Mouse (Mus musculus) embryonic facial prominence, embryonic 12.5 days (tissue): ENCODE data around the gene Ucma. TPM values are rescaled to one million over a fixed set of nuclear protein-coding genes. Genes with fewer than 3 reads are reported as not detected.
"Not testable (repeated sequence)": the region's sequence is repeated elsewhere in the genome, so short reads cannot be mapped to it uniquely, and the experiment has no call there.

ENCODE experiments used
- ATAC-seq: fragments of 200-750 bp; cut with Nextera tagmentation; 2 replicates; pipeline ENCODE4 v1.8.0; 2017; ENCODE audit not compliant: insufficient number of reproducible peaks, insufficient read depth, low FRiP score, low TSS enrichment
- H3K27ac ChIP-seq: fragments of 300-500 bp; sonication (generic); 2 replicates; pipeline ENCODE4 v1.5.1; 2016; ENCODE audit warnings: mild to moderate bottlenecking
- H3K27me3 ChIP-seq: fragments of 300-500 bp; sonication (generic); 2 replicates; pipeline ENCODE4 v1.6.1; 2016; ENCODE audit warnings: mild to moderate bottlenecking, moderate library complexity
- H3K36me3 ChIP-seq: fragments of 300-500 bp; sonication (generic); 2 replicates; pipeline ENCODE4 v1.6.1; 2016; ENCODE audit warnings: mild to moderate bottlenecking
- H3K4me1 ChIP-seq: fragments of 300-500 bp; sonication (generic); 2 replicates; pipeline ENCODE4 v1.6.1; 2016
- H3K4me2 ChIP-seq: fragments of 300-500 bp; sonication (generic); replicated peaks from 2 replicates; pipeline ENCODE4 v1.6.1; 2016; ENCODE audit warnings: mild to moderate bottlenecking, moderate library complexity
- H3K4me3 ChIP-seq: fragments of 300-500 bp; sonication (generic); 2 replicates; pipeline ENCODE4 v1.5.1; 2016; ENCODE audit warnings: mild to moderate bottlenecking
- H3K9ac ChIP-seq: fragments of 300-500 bp; sonication (generic); 2 replicates; pipeline ENCODE4 v1.6.1; 2016; ENCODE audit warnings: mild to moderate bottlenecking, moderate library complexity
- H3K9me3 ChIP-seq: fragments of 300-500 bp; sonication (generic); 2 replicates; pipeline ENCODE4 v1.6.1; 2016; ENCODE audit warnings: mild to moderate bottlenecking, moderate library complexity
- WGBS: fragments of 180-500 bp; shearing (Covaris S2); methylation state at CpG from one replicate; pipeline ENCODE4 v1.1.7; 2016; 5-methylcytosine and 5-hydroxymethylcytosine counted together
- polyA plus RNA-seq: library from polyadenylated mRNA; unstranded; fragments of >200 nt; fragmentation: Nextera tagmentation; extraction: Ambion mirVana; gene quantifications from 2 replicates; pipeline ENCODE4 v1.2.1, GENCODE M21; 2016

Gene Ucma
- polyA plus RNA-seq = 0.56 TPM in 1 of 2 replicates, not detected in the other

DNA sequence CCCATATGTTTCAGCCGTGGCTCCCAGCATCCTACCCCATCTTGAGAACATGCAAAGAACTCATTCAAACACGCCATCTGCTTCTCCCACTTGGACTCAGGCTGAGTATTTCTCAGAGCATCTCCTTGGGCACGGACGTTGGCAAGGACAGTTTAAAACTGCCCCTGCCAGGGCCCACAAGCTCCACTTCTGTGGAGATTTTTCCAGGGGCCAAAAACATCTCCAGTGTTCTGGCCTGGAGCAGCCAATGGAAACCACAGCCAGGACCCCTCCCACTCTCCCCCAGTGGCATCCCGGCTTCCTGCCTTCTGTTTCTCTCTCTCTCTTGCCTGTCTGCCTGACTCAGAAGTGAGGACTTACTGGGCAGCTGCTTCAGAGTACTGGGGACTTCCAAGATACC lies at the start of gene Ucma:
TSS of gene Ucma (plus strand) at position 316 of the 400 bp plus-strand sequence.
- H3K27me3 ChIP-seq = no peaks in the 10 kb centered on the region
- no peaks in the 10 kb centered on the region for H3K9me3 ChIP-seq
- no peak within 1 kb of the TSS; the same call in 1 of the 2 replicates for H3K27ac ChIP-seq
- H3K9ac ChIP-seq = no peak within 1 kb of the TSS
- no peak within 1 kb of the TSS for H3K4me3 ChIP-seq
- WGBS = 69% methylated on average over 5 of the region's 5 CpGs
- H3K4me2 ChIP-seq = no peak within 1 kb of the TSS
- no peaks in the 10 kb centered on the region for H3K36me3 ChIP-seq
- peaks cover 14% of the 10 kb centered on the region for H3K4me1 ChIP-seq
- no peak for ATAC-seq

DNA sequence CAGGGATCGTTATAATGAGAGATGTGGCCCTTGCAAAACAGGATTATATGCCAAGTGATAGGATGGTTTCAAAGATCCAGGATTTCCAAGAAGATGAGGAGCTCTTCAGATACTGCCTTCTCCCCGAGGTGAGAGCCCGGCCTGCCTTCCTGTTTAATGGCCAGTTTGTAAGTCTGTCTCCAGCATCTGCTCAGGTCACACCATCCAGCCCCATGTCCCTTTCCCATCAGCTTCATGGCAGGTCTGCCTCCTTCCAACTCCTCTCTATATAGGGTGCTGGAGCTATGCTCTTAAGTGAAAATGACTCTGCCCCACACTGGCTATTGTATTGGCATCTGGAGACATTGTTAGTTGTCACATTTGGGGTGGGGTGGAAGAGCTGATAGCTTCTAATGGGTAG lies 48.5 kb upstream of the Ucma start:
- no peaks in the 10 kb centered on the region for H3K9me3 ChIP-seq
- H3K4me2 ChIP-seq = no peak overlapping the region
- H3K27ac ChIP-seq = no peak overlapping the region
- H3K36me3 ChIP-seq = peaks cover 19% of the 10 kb centered on the region
- no peak overlapping the region for H3K9ac ChIP-seq
- WGBS = 83% methylated on average over 3 of the region's 3 CpGs
- no peaks in the 10 kb centered on the region for H3K4me1 ChIP-seq
- H3K4me3 ChIP-seq = no peak overlapping the region
- H3K27me3 ChIP-seq = no peaks in the 10 kb centered on the region
- no peak for ATAC-seq

DNA sequence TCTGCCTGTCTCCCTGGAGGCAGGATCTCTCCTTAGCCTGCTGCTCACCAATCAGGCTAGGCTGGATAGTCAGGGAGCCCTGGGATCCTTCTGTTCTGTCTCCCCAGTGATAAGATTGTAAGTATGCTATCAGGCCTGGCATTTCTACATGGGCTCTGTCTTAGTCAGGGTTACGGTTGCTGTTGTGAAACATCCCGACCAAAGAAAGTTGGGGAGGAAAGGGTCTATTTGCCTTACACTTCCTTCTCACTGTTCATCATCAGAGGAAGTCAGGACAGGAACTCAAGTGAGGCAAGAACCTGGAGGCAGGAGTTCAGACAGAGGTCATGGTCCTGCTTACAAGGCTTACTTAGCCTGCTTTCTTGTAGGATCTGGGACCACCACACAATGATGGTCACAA lies 46.7 kb upstream of the Ucma start:
- 86% methylated on average over 2 of the region's 2 CpGs for WGBS
- Histone ChIP-seq H3K36me3 (peaks cover 21% of the 10 kb centered on the region), H3K4me1 (no peaks in the 10 kb centered on the region), H3K9me3 (no peaks in the 10 kb centered on the region), H3K4me3 (no peak overlapping the region), H3K9ac (no peak overlapping the region), H3K4me2 (no peak overlapping the region), H3K27ac (no peak overlapping the region), H3K27me3 (no peaks in the 10 kb centered on the region)
- no peak for ATAC-seq

GRCm38 (mm10) chr2:4934516-4934915 lies 41.4 kb upstream of the Ucma start:
- no peaks in the 10 kb centered on the region for H3K4me1 ChIP-seq
- no peaks in the 10 kb centered on the region for H3K27me3 ChIP-seq
- peaks cover 21% of the 10 kb centered on the region for H3K36me3 ChIP-seq
- WGBS = 90% methylated on average over 9 of the region's 9 CpGs
- no peaks in the 10 kb centered on the region for H3K9me3 ChIP-seq
- H3K4me2 ChIP-seq = no peak overlapping the region
- H3K27ac ChIP-seq = no peak overlapping the region
- H3K4me3 ChIP-seq = no peak overlapping the region
- H3K9ac ChIP-seq = no peak overlapping the region
- no peak for ATAC-seq

DNA sequence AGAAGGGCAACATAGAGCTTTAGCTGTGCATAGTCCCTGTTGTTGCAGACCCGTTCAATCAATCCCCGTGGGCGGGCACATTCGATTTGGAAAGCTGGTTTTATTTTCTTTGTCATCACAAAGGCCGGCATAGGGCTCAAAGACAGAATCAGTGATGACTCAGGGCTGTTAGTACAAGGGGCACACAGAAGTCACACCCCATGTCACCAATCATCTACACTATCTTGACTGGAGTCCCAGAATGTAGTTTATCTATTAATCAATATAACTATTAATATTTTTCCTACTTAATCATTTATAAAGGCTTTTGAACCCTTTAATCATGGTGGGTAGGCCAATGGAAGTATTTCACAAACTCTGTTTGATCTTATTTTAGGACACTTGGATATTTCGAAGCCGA lies 38.0 kb upstream of the Ucma start:
- 92% methylated on average over 7 of the region's 7 CpGs for WGBS

DNA sequence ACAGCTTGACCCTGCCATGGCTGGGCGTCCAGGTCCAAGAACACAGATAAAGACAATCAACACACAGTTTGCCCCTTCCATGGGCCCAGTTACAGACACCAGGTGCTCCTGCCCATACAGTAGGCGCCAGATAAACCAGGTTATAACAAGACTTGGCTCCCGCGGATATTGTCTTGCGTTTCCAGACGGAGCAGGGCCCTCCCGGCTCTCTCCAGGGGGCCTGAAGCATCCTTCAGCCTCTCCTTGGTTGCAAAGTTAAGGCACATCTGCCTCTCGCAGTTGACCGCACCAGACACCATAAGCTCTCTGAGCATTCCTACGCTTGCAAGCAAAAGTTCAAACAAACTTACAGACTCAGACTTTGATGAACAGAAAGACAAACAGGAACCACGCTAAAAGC lies 35.1 kb upstream of the Ucma start:
- no peaks in the 10 kb centered on the region for H3K27me3 ChIP-seq
- ATAC-seq = no peak

More for the DNA sequence above, 38.0 kb upstream of the Ucma start:
- Histone ChIP-seq H3K27ac (no peak overlapping the region), H3K4me1 (no peaks in the 10 kb centered on the region), H3K4me3 (no peak overlapping the region), H3K27me3 (no peaks in the 10 kb centered on the region), H3K36me3 (peaks cover 21% of the 10 kb centered on the region; the same call in 1 of the 2 replicates), H3K4me2 (no peak overlapping the region), H3K9me3 (no peaks in the 10 kb centered on the region), H3K9ac (no peak overlapping the region)
- no peak for ATAC-seq

DNA sequence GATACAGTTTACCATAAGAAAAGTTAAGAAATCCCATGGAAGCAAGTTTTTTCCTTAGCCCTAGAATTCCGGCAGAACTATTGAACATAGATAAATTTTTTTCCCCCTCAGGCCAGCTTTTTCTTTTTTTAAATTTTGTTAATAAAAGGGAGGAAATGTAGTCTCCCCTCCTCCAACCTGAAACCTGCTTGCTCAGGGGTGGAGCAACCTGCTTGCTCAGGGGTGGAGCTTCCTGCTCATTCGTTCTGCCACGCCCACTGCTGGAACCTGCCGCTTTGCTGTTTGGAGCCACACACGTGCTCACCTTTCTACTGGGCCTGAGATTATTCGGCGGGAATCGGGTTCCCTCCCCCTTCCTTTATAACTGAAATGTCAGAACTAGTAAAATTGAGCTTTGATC lies 26.2 kb upstream of the Ucma start:
- H3K27ac ChIP-seq, H3K36me3 ChIP-seq, H3K9ac ChIP-seq, H3K4me1 ChIP-seq, H3K4me3 ChIP-seq, ATAC-seq, H3K4me2 ChIP-seq, H3K27me3 ChIP-seq, H3K9me3 ChIP-seq: not testable (repeated sequence)
- 74% methylated on average over 8 of the region's 8 CpGs for WGBS

More for the DNA sequence above, 35.1 kb upstream of the Ucma start:
- H3K4me2 ChIP-seq = no peak overlapping the region
- H3K9ac ChIP-seq = no peak overlapping the region
- no peak overlapping the region for H3K4me3 ChIP-seq
- peaks cover 5% of the 10 kb centered on the region; the same call in 1 of the 2 replicates for H3K9me3 ChIP-seq
- no peaks in the 10 kb centered on the region for H3K4me1 ChIP-seq
- H3K36me3 ChIP-seq = peaks cover 19% of the 10 kb centered on the region; the same call in 1 of the 2 replicates
- no peak overlapping the region for H3K27ac ChIP-seq
- WGBS = 89% methylated on average over 11 of the region's 11 CpGs

DNA sequence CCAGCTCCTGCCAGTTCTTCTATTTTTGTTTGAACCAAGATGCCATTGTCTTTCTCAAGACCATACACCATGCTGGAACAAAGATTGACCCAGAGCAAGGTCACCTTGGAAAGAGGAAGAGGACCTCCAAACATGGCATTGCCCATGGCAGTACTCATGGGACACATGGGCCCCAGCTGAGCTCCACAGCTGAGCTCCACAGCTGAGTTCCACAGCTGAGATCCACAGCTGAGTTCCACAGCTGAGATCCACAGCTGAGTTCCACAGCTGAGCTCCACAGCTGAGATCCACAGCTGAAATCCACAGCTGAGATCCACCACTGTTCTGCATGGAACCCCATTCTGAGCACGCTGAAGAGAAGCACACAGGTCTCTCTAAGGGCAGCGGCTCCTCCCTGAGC lies 24.9 kb upstream of the Ucma start:
- Histone ChIP-seq H3K9me3 (peaks cover 9% of the 10 kb centered on the region), H3K36me3 (no peaks in the 10 kb centered on the region), H3K27ac (no peak overlapping the region), H3K9ac (no peak overlapping the region), H3K4me2 (no peak overlapping the region), H3K27me3 (no peaks in the 10 kb centered on the region), H3K4me1 (no peaks in the 10 kb centered on the region), H3K4me3 (no peak overlapping the region)
- ATAC-seq = no peak
- WGBS = 93% methylated on average over 2 of the region's 2 CpGs

- no peaks in the 10 kb centered on the region for H3K36me3 ChIP-seq
- 79% methylated on average over 6 of the region's 6 CpGs for WGBS
- no peak overlapping the region for H3K4me2 ChIP-seq
- peaks cover 9% of the 10 kb centered on the region for H3K9me3 ChIP-seq
- H3K27me3 ChIP-seq = no peaks in the 10 kb centered on the region
- no peak overlapping the region for H3K27ac ChIP-seq
- H3K4me3 ChIP-seq = no peak overlapping the region
- H3K4me1 ChIP-seq = no peaks in the 10 kb centered on the region
- H3K9ac ChIP-seq = no peak overlapping the region
- no peak for ATAC-seq
Measured at GRCm38 (mm10) chr2:4954216-4954760, 21.6 kb upstream of the Ucma start.

DNA sequence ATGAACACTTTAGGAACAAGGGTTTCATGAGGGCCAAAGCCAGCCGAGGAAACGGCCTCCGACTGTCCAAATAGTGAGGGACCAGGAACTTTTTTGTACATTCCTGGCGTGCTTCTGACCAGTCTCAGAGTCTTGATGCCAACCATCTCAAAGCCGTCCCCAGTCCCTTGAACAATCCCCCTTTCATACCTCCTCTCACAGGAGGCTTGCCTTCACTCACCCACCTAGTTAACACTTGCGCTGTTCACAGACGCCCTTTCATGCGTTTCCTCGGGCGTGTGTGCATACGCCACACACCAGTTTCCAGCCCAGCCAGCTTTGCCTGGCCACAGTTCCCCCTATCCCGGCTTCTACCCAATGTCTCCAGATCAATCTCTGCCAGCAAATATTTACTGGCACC lies 17.9 kb upstream of the Ucma start:
- H3K9ac ChIP-seq = no peak overlapping the region
- no peak overlapping the region for H3K27ac ChIP-seq
- H3K4me2 ChIP-seq = no peak overlapping the region
- ATAC-seq = no peak
- no peaks in the 10 kb centered on the region for H3K4me1 ChIP-seq
- WGBS = 78% methylated on average over 12 of the region's 12 CpGs
- H3K9me3 ChIP-seq = no peaks in the 10 kb centered on the region
- no peak overlapping the region for H3K4me3 ChIP-seq
- no peaks in the 10 kb centered on the region for H3K36me3 ChIP-seq
- no peaks in the 10 kb centered on the region for H3K27me3 ChIP-seq

GRCm38 (mm10) chr2:4967806-4968205 lies 8.1 kb upstream of the Ucma start:
- Histone ChIP-seq H3K27me3 (no peaks in the 10 kb centered on the region), H3K4me1 (no peaks in the 10 kb centered on the region), H3K4me3 (no peak overlapping the region), H3K9ac (no peak overlapping the region), H3K36me3 (no peaks in the 10 kb centered on the region), H3K9me3 (no peaks in the 10 kb centered on the region), H3K4me2 (no peak overlapping the region), H3K27ac (no peak overlapping the region)
- no peak for ATAC-seq
- 100% methylated on average over 2 of the region's 2 CpGs for WGBS

- H3K4me2 ChIP-seq = no peak overlapping the region
- 97% methylated on average over 1 of the region's 2 CpGs for WGBS
- H3K9me3 ChIP-seq = no peaks in the 10 kb centered on the region
- no peak overlapping the region for H3K27ac ChIP-seq
- H3K4me1 ChIP-seq = no peaks in the 10 kb centered on the region
- ATAC-seq = no peak
- no peaks in the 10 kb centered on the region for H3K27me3 ChIP-seq
- H3K9ac ChIP-seq = no peak overlapping the region
- no peaks in the 10 kb centered on the region for H3K36me3 ChIP-seq
- no peak overlapping the region for H3K4me3 ChIP-seq
Measured at GRCm38 (mm10) chr2:4969083-4969482, 6.8 kb upstream of the Ucma start.
